Mouse (Mus musculus) left cerebral cortex, postnatal 36 days (tissue): ENCODE data around the gene Tspan12. TPM values are rescaled to one million over a fixed set of nuclear protein-coding genes. Genes with fewer than 3 reads are reported as not detected.
A peak's percentile ranks its signal among the peaks of the same experiment; 100 is the strongest.
"Not testable (repeated sequence)": the region's sequence is repeated elsewhere in the genome, so short reads cannot be mapped to it uniquely, and the experiment has no call there.

Experiments used
- DNase-seq, 2 experiments: peaks; one replicate each; pipeline ENCODE4 v3.0.0; 2021 to 2022; ENCODE audit warnings: low spot score in 2 of 2, mixed read lengths in 1 of 2
- intact Hi-C: fragments of 180-260 bp; cut with DNase I; formaldehyde crosslinking; loops from one replicate; pipeline ENCODE4 v1.15.1; 2025
- total RNA-seq, 2 experiments: library from RNA; stranded (reverse); gene quantifications; 2 replicates each; pipeline ENCODE4 v1.2.3; 2021

Tspan12 gene
- 10 to 100 TPM; 22.0 to 24.2 TPM for total RNA-seq

GRCm38 (mm10) chr6:21852344-21852785 is at the start of gene Tspan12:
Tspan12 (minus strand) TSS chr6:21852515.
- intact Hi-C loops, result loop anchor here (5.0 kb wide), 1 partner anchor 95 kb away; the partner anchor contains the start of gene Ing3
- DNase-seq, result no peak

DNA sequence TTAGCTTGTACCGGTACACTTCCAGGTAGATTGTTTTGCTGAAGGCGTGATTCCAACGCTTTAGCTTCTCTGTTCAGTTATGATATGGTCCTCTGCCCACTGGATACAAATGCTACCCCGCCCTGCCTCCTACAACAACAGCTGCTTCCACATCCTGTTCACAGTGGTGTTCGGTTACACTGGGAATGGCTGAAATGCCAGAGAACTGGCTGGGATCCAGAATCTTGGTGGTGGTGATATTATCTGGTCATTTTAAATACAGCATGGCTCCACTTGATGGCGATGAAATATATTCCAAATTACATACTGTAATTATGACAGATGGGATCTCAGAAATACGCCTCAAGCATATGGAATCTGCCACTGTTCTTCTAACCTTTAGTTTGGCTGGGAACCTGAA is 42.1 kb upstream of the Tspan12 start:
- intact Hi-C loops, result no loop called here

DNA sequence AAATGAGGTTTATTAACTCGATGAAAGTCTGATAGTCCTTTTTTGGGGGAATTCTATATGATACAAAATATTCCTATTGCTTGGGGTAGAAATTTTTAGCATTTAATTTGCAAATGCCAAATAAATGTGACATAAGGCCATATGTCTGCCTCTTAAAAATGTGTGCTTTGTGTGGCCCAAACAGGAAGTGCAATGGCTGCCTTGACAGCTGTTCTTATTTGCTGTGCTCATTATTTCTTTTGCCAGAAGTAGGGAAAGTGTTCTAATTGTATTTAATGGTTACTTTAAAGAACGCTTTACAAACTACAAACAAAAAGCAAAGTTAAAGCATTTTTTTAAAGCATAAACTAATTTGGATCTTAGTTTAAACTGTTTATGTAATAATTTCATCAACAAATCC is 36.8 kb upstream of the Tspan12 start:
- intact Hi-C loops, result no loop called here
- DNase-seq, result no peak

More for the DNA sequence above, 42.1 kb upstream of the Tspan12 start:
- DNase-seq, result peak in 1 of 2 experiments; percentile 7

DNA sequence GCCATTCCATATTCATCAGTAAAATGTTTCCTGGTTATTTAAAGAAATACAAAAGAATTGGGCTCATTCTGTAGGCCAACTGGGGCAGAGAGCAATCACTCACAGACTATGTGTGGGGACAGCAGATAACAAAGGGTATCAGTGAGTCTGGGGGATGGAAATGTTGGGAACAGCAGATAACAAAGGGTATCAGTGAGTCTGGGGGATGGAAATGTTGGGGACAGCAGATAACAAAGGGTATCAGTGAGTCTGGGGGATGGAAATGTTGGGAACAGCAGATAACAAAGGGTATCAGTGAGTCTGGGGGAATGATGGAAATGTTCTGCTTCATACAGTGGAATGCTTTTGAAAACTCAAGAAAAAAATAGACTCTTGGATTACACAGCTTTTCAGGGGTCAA is 35.7 kb upstream of the Tspan12 start:
- DNase-seq, intact Hi-C loops: not testable (repeated sequence)

- intact Hi-C loops, result no loop called here
- no peak for DNase-seq
These were observed 27.2 kb upstream of the Tspan12 start for GRCm38 (mm10) chr6:21879496-21879895.

GRCm38 (mm10) chr6:21867310-21867709 is 15.0 kb upstream of the Tspan12 start:
- intact Hi-C loops, result no loop called here
- DNase-seq, result no peak

- DNase-seq, result no peak
- intact Hi-C loops, result no loop called here
These were observed 11.9 kb upstream of the Tspan12 start for GRCm38 (mm10) chr6:21864179-21864578.

DNA sequence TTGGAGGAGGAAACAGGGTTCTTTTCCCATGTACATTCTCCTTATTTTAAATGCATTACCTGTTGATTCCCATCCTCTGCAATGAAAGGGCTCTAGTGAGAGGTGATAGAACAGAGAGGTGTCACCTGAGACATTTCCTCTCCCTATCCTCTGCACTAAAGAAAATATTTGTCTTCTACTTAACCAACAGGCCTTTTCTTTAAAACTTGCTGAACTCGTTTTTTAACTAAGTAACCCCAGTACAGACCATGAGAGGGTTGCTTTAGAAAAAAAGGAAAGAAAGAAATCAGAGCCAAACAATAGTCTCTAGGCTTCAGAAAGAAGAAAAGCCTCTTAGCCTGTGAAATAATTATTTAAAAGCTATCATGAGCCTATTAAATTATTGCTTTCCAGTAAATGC is 11.2 kb upstream of the Tspan12 start:
- DNase-seq, result no peak
- intact Hi-C loops, result no loop called here

DNA sequence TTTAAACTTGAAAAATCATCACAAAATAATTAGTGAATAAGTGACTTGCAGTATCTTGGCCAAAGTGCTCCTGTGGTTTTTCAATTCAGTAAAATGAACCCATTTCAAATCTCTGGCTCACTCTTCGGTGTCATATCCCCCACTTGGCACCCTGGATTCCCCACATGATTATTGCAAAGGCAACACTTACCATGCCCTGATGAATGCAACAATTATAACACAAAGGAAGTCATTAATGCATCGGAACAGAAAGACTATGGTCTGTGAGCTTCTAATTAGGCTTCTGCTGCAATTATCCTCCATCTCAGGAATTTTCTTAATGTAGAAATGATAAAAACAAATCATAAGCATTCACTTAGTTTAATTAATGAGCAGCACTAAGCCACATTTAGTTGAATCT is 9.0 kb upstream of the Tspan12 start:
- intact Hi-C loops, result no loop called here
- no peak for DNase-seq

- no peak for DNase-seq
- intact Hi-C loops, result no loop called here
These were observed 5.5 kb upstream of the Tspan12 start for GRCm38 (mm10) chr6:21857843-21858242.

DNA sequence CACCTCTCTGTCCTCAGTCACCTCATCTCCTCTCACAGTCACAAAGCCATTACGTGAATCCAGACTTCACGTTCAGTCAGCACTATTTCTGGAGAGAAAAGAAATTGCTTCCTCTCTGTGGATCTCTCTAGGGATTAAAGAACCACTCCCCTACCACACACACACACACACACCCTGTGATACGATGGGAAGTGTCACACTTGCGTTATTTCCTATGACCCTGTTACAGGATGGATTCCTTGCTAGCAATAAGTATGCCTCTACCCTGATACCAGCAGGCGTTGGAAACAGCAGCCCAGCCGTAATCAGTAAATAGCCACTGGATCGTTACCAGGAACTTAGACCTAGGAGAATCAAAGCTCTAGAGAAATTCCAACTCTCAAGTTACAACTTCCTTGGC is 3.6 kb upstream of the Tspan12 start:
- intact Hi-C loops, result no loop called here
- DNase-seq, result no peak

GRCm38 (mm10) chr6:21853342-21853741 is 1.0 kb upstream of the Tspan12 start:
- DNase-seq, result no peak
- intact Hi-C loops, result loop anchor here (5.0 kb wide), 1 partner anchor 94 kb away; the partner anchor contains the start of gene Ing3

- peak; percentile 62 to 67 for DNase-seq
- intact Hi-C loops, result loop anchor here (5.0 kb wide), 1 partner anchor 96 kb away; the partner anchor contains the start of gene Ing3
These were observed 545 bp downstream of the Tspan12 start for GRCm38 (mm10) chr6:21851596-21852343.

GRCm38 (mm10) chr6:21851346-21851595 is 1.0 kb downstream of the Tspan12 start:
- no peak for DNase-seq
- intact Hi-C loops, result loop anchor here (5.0 kb wide), 1 partner anchor 96 kb away; the partner anchor contains the start of gene Ing3

DNA sequence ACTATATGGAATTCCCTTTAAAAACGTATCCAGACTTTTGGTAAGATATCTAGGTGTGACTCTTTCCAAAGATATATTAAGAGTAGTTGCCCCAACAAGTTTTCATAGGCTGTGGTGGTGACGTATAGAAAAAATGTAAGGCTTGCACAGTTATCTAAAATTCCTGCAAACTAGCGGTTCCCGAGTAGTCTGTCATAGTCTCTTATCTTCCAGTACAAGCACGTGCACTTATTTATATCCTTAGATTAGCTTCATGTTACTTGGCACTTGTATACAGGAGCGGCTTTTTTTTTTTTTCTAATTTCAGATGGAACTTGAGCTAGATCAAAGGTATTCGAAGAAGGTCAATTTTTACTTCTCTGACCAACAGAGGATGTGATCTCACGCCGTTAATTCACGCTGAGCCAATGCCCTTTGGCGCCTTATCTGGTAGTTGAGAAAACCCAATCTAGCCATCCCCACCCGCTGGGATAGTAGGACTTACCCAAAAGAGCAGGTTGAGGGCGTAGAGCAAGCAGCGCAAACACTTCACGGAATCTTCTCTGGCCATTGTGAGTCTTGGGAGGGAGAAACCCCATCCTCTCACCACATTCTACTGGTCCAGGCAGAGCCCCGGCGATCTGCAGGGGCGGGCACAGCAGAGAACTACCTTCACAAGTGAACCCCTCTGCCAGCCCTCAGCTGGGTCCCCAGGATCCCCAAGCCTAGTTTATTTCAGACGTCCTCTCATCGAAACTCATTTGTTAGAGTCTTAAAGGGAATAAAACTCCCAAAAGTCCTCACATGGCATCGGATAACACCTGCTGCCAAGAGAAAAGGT is 1.6 kb downstream of the Tspan12 start:
- intact Hi-C loops, result loop anchor here (5.0 kb wide), 1 partner anchor 97 kb away; the partner anchor contains the start of gene Ing3
- no peak for DNase-seq

DNA sequence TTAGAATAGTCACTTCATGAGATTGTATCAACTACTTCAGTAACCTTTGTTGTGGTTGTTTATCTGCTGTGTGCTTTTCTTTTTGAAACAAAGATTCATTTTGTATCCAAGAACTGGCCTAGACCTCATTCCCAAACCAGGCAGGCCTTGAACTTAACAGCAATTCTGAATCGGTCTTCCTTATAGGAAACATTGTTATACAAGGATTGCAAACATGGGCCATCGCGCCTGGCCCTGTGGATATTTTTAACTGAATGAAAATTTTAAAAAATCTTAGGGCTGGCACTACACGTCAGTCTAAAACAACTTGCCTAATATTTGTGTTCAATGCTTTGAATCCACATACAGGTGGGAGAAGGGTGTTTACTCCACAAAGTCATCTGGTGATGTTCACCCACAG is 3.5 kb downstream of the Tspan12 start:
- intact Hi-C loops, result no loop called here
- DNase-seq, result no peak

DNA sequence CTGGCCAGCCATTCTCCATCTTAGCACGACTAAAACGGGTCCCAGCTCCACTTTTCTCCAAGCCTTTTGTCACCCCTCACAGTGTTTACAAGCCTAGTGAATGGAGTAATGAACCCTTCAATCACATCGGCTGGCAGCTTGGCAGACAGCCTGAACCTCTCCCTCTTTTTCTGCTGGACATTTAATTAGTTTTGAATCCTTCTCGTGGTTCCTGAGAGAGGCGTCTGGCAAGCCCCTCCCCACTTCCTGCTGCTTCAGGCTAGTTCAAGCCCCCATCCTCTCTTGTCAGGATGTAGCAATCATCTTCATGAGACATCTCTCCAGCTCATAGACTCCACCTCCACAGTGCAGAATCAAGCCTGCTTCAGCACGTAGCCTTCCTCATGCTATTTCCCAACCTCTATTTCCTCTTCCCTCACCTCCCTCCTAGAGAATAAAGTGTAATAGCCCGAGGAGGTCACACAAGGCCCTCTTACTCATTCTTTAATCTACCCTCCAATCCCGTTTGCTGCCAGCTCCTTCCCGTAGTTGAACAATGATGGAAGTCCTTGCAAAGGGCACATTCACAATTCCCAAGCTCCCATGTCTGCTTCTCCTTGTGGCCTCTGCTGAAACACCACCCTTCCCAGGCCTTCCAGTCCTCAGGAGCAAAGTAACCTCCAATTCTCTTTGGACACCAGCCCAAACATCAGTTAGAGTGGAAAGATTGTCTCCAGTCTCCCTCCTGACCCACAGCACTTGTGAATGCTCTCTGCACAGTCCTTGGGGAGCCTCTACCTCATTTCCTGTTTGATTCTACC is 12.1 kb downstream of the Tspan12 start:
- intact Hi-C loops, result no loop called here
- no peak for DNase-seq

DNA sequence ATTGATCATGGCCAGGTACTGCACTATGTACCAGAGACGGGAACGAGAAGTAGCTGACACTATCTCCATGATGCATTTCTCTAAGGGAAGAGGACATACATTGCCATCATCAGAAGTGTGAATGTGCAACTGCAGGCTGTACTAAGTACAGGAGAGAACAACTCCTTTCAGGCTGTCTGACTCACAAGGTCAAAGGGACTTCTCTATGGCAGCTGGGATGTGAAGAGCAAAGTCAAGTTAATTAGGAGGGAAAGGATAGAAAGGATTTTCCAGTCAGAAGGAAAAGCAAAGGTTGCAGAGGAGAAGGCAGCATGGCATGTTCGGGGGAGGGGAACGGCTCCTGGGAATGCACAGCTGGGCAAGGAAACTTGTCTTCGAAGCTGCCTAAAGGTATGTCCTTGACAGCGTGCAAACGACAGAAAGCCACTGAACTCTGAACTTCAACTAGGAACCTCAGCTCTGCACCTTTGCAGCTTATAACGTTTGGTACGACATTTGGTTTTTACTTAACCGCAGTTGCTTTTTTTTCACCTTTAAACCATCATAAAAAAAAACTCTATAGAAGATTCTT is 13.0 kb downstream of the Tspan12 start:
- no peak for DNase-seq
- intact Hi-C loops, result no loop called here

DNA sequence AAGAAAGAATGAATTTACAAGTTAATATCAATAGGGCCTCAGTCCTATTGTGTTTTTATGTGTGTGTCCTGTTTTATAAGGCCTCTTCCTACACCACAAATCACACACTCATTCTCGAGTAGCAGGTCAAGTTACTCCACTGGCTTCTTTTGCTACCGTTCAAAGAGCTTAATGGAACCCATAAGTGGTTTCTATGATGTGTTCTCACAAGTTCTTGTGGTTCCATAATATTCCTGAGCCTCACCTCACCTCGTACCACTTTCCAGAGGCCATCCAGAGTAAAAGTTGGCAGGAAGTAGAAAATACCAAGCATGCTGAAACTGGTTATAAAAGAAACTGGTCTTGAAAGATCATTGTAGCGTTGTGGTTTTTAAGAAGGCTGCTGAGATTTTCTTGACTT is 18.8 kb downstream of the Tspan12 start:
- DNase-seq, result no peak
- intact Hi-C loops, result no loop called here

GRCm38 (mm10) chr6:21831871-21832270 is 20.4 kb downstream of the Tspan12 start:
- intact Hi-C loops, result no loop called here
- DNase-seq, result no peak
